Mouse (Mus musculus) frontal cortex, adult (tissue): ENCODE measurements around the gene Cyth2.

Source experiments
- ATAC-seq: cut with Nextera tagmentation; 2 replicates; pipeline ENCODE4 v1.9.2; 2017; ENCODE audit warnings: mild to moderate bottlenecking, moderate library complexity, mixed read lengths; ENCODE audit not compliant: low TSS enrichment

Gene Cyth2

DNA sequence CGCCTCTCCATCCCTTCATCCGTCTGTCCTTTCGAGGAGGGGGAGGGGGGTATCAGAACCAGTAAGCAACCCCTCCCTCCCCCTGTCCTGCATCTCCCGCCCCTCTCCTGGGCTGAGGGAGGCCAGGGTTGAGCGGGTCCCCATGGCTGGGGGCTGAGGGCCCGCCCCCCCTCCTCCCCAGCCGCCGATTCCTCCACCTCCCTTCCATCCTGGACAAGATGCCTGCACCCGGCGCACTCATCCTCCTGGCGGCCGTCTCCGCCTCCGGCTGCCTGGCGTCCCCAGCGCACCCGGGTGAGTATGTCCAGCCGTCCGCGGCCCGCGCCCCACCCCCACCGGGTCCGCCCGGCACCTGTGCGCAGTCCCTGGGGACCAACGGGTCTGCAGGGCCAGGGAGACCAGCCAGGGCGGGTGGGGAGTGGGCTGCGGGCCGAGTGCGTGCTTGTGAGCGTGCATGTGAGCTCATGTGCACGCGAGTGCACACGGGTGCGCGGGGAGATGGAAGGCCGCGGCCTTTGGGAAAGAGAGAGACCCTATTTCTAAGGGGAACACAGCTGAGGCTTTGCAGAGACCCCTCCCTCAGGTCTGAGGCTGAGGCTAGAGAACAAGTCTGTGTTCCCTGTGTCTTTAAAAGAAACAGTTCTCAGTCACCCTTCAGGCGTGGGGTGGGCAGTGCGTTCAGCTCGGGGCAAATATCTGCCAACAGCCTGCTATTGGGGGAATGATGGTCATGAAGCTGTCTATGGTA is 28.8 kb downstream of the Cyth2 start:
- no peak for ATAC-seq

DNA sequence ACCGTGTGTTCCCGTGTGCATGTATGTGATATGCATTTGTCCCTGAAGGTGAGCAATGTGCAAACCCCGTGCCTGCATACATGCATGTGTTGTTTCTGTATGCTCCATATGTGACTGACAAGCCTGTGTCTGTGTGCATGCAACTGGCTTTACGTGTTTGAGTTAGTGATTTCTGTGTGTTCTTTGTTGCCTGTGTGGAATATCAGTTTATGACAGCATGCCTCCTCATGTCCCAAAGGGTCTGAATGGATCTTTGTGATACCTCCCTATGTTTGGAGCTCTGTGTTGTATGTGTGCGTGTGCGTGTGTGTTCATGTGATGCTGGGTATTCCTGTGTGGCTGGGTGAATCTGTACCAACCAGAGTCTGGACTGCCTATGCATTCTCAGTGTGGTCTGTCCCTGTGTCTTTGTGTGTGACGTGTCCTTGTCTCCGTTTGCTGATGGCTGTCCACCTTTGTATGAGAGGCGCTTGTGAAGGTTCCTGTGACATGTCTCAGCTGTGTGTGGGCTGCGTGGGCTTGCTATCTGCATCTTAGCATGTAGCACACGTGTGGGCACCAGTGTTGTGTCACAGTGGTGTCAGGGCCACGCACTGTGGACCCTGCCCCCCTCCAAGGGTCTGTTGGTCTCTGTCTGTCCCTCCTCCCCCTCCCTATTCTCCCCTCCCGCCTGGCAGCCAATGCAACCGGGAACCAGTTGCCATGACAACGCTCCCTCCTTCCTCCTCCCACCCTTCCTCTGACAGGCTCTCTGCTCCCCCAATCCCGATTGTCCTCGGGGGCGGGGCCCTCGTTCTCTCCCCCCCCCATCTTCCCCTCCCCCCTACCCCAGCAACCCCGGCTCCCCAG is 29.6 kb downstream of the Cyth2 start, which contains the start of gene Sult2b1:
Gene Sult2b1, minus strand, starts transcription at position 146 of the 849 bp plus-strand sequence.
- ATAC-seq = peak; percentile 64

DNA sequence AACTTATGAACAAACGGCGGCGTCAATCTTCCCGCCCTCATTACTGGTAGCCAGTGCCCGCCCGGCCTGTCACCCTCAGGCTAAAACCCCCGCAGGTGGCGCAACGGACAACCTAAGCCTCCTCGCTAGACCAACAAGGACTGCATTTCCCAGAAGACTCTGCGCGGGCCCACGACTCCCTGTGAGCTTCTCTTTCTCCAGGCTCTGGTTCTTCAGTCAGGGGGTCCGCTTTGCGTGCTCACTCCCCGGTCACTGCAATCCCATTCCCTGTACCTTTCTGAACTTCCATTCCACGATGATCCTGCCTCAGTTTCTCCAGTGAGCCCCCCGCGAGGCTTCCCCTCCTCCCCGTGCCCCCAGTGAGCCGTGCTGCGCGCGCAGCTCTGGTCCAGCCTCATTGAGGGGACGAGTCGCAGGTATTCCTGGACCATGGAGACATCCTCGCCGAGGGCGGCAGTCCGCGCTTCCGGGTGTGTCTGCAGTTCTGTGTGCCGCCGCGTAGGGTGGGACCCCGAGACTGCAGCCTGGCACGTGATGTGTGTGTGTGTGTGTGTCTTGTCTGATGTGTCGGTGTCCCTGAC is 30.8 kb downstream of the Cyth2 start, which contains the start of gene Lmtk3:
Gene Lmtk3, plus strand, starts transcription at position 228 of the 581 bp plus-strand sequence.
- peak; percentile 38 for ATAC-seq

DNA sequence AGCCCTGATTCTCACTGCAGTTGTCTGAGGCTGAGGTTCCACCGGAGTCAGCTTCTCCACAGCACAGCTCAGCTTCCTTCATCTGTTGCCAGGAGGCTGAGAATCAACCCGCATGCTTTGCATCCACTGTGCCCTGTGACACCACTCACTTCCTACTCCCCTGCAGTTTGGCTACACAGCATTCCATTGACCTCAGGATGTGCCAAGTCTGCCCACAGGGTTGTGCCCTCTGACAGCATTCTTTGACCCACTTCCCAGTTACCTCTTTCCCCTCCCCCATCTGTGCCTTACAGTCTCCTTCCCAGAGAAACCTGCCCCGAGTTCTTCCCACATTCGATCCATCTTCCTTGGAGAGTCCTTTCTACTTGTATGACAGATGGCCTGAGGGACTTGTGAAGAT is 32.1 kb downstream of the Cyth2 start:
- no peak for ATAC-seq

DNA sequence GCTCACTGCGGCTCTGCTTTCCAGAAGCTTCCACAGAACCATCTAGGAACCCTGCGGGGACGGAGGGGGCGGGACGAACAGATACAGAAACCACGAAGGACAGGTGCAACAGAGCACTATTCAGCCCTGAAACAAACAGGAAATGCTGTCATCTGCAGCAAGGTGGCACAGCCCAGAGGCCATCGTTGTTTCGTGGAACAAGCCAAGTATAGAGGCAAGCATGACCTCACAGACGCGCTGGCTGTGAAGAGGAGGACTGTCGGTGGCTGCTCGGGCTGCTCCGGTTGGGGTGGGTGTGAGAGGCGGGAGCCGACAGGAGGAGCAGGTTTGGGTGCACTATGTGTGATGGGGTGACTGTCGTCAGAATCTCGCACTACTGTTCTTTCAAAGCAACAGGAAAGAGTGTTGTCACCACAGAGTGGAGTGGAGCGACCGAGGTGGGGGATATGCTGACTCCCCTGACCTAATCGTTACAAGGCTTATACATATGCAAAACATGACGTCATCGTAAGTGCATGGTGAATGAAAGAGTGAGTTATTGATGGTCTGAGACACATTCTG is 35.2 kb downstream of the Cyth2 start:
- peak; percentile 42; the same call in 1 of the 2 replicates for ATAC-seq

DNA sequence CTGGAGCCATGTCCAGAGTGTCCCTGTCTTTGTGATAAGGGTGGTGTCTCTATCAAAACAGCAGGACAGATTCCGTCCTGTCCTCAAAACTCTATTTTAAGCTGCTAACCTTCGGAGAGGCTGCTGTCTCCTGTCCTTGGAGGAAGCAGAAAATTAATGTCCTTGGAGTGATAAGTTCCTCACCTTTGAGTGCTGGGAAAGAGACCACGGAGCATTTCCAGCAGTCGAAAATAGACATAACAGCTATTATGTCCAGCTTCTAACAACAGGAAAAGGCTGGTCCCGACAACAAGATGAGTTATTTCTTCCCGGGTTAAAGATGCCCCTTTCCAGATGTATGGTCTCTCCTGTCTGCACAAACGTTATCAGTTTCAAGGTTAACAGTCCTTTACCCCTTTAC is 39.1 kb downstream of the Cyth2 start:
- ATAC-seq = no peak

DNA sequence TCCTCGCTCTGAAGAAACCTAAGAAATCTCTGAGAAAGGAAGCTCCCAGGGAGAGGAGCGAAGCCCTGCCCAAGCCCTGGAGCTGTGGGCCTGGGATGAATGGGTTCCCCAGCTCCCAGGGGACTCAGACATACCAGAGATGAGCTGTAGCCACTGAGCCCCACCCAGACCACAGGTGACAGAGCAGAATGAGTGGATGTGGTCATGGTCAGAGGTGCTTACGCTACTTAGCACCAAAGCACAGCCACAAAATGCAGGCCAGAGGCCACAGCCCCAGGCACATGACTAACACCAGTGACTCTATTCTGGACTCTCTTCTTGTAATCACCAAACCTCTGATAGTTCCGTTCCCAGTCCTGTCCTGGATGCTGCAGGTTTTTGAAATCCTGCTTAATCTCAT is 43.3 kb downstream of the Cyth2 start:
- no peak for ATAC-seq

DNA sequence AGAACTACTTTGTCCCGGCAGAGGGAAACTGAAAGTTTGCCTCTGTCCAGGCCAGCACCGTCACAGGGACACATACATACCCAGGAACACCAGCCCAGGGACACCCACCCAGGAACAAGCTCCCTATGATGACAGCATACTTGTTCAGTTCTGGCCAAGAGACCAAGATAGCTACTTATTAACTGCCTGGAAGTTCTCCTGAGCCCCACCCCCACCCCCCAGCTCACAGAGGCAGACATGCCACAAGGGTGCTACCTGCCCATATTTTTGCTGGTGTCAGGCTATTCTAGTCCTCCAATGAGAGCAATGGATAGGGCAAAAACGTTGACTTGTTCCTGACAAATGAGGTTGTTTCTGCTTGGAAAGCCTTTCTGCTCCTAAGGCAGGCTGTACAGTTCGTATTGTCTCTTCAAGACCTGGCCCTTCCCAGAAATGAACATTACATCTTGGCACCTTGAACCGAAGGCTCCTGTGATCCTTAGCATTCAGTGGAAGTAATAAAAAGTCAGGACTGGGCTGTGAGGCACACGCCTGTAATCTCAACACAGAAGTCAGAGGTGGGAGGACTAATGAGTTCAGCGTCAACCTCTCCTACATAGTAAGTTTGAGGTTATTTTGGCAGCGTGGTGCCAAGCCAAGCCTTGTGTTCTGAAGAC is 43.8 kb downstream of the Cyth2 start:
- ATAC-seq = no peak

DNA sequence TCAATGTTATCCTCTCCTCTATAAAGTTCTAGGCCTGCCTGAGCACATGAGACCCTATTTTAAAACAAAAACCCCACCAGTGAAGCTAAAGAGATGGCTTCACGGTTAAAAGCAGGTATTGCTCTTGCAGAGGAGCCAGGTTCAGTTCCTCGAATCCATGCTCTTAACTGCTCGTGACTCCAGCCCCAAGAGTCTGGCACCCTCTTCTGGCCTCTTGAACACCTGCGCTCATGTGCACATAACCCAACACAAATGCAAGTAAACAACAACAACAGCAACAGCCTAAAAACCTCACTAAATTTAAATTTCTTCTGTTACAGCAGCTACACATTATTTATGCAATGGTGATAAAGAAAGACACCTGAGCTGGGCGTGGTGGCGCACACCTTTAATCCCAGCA is 46.9 kb downstream of the Cyth2 start:
- ATAC-seq = no peak

DNA sequence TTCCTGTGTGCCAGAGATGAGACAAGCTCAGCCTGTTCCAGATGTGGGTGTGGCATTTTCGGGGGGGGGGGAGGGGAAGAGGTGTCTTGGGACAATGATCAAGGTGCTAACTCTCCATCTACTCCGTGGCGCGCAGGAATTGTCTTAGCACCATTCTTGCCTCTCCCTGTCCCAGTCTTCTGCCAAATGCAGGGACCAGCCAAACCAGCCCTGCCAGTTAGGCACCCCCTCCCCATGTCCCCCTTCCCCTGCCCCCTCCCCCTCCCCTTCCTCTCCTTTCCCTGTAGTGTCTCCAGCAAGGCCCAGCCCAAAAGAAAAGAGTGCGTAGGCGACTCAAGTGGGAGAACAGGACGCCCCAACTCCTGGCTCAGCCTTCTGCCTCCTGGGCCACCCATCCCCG is 47.6 kb downstream of the Cyth2 start:
- ATAC-seq = no peak

DNA sequence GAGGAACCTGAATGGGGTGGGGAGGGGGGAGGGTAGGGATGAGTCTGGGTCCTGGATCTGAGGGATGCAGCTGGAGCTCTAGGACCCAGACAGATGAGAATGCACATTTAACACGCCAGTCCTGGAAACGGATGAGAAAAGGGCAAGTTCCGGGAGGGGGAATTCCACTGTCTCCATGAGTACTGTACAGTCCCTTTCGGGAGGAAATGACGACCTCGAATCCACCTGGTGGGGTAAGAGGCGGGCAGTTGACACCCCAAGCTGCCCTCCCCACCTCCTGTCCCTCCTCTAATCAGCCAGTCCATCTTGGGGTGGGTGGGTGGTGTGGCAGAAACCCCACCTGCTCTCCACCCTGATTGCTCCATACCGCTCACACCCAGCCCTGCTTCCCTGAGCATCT is 48.4 kb downstream of the Cyth2 start:
- no peak for ATAC-seq

DNA sequence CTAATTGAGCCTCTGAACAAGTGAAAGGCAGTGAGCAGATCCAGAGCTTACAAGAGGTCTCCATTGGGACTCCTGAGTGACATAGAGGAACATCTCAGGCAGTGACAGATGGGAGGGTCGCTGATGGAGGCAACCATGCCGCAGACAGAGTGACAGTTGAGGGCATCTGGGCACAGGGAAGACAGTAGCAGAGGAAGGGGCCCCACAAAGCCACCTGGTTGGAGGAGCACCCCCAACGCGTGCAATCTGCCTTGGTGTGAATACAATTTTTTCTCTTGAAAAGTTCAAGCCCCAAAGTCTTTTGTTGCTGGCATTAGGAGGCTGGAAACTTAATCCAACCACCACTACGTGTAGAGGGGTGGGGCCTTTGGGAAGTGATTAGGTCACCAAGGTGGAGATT is 54.2 kb downstream of the Cyth2 start:
- no peak for ATAC-seq

DNA sequence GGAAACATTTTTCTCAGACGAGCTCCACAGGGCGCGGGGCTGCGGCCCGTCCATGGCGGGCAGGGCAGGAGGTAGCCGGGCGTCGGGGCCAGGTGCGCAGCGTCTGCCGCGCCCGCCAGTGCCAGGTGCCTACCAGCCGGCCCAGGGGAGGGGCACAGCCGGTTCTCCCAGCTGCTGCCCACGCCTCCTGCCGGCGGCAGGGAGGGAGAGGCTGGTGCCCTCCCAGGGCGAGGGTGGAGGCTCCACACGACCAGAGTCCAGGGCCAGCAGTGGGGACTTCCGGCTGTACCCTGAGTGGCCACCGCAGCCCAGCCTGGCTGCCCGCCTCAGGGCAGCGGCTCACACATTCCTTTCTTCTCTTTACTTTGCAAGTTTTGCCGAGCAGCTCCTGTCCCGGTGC is 55.0 kb downstream of the Cyth2 start:
- no peak for ATAC-seq
